Mouse (Mus musculus): ENCODE measurements around the gene Ly75.

Gene Ly75

DNA sequence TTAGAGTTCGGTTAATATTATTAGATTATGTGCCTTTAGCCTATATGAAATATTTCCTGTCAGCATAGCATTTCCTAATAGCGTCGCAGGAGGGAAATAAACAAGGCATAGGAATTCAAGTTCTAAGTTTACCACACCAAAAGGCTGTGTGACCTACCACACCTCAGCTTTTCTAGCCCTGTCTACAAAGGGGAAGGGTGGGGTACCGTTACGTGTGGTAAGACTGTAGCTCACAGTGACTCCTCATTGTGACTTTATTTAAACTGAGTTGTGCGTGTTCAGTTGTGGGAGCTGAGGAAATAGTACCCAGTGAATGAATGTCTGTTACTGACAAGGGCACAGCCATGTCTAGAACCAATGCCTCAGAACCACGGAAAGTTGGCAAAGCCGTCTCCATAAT, 8.0 kb downstream of the Ly75 start:
- DNase-seq (ENCODE audit: low read depth), result no peak

DNA sequence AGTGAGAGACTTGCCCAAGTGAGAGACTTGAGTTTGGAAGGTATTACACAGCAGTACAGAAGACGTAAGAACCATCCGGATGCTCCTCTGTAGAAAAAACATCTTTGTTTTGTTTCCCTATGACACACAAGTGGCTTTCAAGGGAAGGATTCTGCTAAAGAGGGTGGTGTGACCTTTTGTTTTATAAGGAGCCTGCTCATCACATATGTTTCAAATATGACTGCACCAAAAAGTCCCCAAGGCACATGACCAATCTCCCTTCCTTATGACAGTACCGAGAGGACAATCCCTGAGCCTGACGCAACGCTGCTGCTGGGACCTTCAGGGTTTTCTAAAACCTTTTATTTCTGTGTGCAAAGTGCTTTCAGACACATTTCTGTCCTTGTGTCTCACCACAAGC, 12.9 kb downstream of the Ly75 start:
- no peak for DNase-seq (ENCODE audit: low read depth)

GRCm38 (mm10) chr2:60369454-60369853, 13.6 kb downstream of the Ly75 start:
- peak; percentile 26 for DNase-seq (ENCODE audit: low read depth)

GRCm38 (mm10) chr2:60367871-60368270, 15.2 kb downstream of the Ly75 start:
- DNase-seq (ENCODE audit: low read depth), result no peak

- no peak for DNase-seq (ENCODE audit: low read depth)
Measured at GRCm38 (mm10) chr2:60367204-60367603, 15.9 kb downstream of the Ly75 start.

DNA sequence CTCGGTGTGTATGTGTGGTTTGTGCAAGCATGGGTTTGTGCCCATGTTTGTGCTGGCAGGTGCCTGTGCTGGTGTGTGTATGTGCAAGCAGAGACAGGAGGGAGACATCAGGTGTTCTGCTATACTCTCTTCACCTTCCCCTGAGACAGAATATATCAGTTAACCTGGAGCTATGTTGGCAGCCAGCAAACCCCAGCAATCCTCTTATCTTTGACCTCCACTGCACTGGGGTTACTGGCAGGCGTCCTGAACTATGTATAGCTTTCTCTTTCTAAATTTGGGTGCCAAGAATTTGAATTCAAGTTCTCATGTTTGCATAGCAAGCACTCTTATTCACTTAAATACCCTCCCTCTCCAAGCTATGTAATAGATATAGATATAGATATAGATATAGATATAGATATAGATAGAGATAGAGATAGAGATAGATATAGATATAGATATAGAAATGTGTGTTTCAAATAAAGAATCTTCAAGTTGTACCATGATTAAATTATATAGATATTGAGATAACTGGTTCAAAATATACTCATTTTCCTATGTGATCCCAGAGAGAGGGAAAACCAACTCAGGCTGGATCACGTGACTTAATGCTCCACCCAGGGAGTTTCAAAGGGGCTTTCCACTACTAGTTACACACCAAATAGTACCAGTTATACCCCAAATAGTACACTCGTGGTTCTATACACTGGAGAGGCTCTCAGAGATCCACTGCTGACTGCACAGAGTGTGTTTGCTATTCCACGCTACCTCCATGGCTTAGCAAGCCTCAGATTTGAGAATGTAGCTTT, 17.1 kb downstream of the Ly75 start:
- DNase-seq (ENCODE audit: low read depth), result no peak

DNA sequence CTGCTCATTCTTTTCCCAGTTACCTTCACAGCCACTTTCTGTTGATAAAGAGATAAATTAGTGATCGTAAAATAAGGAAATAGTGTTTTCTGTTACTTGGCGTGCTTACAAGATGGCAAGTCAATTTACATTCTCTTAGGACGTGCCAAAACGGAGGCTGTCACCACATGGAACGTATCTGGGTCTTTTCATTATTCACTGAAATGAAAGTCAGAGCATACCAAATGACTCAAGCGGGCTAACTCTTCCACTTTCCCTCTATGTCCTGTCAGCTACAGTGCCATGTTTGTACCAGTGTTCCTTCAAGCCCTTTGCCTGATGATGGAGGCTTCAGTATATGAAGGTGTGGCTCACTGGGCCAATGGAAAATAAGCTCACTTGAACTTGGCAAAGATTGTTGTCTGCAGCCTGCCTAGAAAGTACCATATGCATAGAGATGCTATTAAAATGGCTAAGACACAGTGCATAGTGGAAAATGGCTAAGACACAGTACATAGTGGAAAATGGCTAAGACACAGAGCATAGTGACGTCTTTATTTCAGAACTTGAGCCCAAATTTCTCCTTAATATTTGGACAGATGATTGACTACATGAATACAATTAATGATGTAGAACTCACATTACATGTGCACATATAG, 17.8 kb downstream of the Ly75 start:
- DNase-seq (ENCODE audit: low read depth), result no peak

GRCm38 (mm10) chr2:60362146-60362545, 21.0 kb downstream of the Ly75 start:
- DNase-seq (ENCODE audit: low read depth), result no peak

DNA sequence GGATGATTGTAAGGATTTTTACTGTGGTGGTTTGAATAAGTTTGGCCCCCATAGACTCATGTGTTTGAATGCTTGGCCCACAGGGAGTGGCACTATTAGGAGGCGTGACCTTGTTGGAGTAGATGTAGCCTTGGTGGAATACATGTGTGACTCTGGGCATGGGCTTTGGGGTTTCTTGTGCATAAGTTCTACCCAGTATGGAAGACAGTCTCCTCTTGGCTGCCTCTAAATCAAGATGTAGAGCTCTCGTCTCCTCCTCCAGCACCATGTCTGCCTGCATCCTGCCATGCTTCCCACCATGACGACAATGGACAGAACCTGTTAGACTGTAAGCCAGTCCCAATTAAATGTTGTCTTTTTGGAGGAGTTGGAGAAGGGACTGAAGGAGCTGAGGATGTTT, 23.3 kb downstream of the Ly75 start:
- no peak for DNase-seq (ENCODE audit: low read depth)

- DNase-seq (ENCODE audit: low read depth), result no peak
Measured at GRCm38 (mm10) chr2:60355388-60355683, 27.8 kb downstream of the Ly75 start.

- DNase-seq (ENCODE audit: low read depth), result no peak
Measured at GRCm38 (mm10) chr2:60354541-60355387, 28.3 kb downstream of the Ly75 start.

DNA sequence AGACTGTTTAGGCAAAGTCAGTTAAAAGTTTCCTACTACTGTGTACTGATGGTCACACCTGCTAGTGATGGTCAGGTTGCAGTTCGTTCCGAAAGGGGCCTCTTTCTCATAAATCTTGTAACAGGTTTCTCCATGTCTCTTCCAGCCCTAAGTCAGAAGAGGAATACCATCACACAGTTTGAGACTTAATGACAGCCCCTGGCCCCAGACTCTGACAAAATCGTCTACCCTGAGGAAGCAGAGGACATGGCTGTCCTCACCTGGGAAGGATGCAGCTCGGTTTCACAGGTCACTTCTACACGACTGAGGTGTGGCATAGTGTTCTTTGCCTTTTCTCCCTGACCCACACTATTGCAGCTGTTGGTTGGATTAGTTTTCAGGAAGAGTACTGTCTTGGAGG, 30.8 kb downstream of the Ly75 start:
- no peak for DNase-seq (ENCODE audit: low read depth)

- DNase-seq (ENCODE audit: low read depth), result no peak
Measured at GRCm38 (mm10) chr2:60351781-60352180, 31.3 kb downstream of the Ly75 start.

GRCm38 (mm10) chr2:60347875-60348274, 35.2 kb downstream of the Ly75 start:
- no peak for DNase-seq (ENCODE audit: low read depth)

DNA sequence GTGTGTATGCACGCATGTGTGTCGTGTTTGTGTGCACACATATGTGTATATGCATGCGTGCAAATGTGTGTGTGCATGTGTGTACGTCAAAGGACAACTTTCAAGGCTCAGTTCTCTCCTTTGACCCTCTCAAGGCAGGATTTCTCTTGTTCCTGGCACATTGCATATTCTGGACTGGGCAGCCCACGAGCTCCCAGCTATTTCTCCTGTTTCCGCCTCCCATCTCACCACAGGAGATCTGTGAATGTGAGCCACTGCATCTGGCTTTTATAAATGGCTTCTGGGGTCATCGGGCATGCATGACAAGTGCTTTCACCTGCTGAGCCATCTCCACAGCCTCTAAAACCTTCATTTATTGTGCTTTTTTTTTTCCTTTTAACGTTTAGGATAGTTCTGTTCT, 36.6 kb downstream of the Ly75 start:
- no peak for DNase-seq (ENCODE audit: low read depth)

DNA sequence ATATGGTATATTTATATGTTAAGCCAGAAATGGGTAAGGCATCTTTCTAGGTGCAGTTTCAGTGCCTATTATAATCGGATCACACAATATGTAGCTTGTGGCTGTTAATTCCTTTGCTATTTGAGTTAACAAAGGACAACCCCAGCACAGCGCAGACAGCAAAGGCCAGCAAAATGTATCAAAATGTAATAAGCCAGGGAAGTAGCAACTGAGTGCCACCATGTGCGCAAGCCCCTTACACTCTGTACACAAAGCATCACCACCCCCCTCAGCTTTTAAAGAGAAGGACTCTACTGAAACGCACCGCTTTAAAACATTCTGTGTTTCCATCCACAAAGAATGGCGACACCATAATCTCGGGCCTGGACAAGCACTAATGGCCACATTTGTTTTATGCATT, 37.4 kb downstream of the Ly75 start:
- DNase-seq (ENCODE audit: low read depth), result no peak

DNA sequence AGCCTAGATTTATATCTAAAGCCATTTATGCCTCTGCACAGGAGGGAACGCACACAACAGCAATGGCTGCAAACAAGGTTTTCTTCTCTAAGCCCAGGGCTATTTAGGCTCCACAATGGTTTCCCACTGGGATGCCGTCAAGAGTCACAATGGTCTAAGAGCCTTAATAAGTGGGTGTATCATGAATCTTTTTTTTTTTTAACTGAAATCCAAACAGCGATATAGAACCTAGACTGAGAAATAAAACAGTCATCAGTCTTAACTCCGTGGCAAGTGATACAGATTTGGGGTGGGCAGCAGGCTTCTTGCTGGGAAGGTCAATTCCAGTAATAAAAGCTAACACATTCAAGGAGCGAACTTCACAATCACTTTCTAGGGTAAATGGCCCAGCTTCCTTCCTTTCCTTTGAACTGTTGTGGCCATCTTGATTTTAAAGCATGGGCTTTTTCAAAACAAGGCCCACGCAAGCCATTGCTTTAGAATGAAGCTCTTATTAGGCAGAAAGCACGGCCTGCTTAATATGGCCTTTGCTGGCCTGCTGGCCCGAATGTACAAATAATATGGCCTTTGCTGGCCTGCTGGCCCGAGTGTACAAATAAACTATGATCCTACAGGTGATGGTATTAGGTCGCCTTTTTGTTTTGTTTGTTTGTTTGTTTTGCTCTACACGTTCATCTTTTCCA, 39.4 kb downstream of the Ly75 start:
- no peak for DNase-seq (ENCODE audit: low read depth)

DNA sequence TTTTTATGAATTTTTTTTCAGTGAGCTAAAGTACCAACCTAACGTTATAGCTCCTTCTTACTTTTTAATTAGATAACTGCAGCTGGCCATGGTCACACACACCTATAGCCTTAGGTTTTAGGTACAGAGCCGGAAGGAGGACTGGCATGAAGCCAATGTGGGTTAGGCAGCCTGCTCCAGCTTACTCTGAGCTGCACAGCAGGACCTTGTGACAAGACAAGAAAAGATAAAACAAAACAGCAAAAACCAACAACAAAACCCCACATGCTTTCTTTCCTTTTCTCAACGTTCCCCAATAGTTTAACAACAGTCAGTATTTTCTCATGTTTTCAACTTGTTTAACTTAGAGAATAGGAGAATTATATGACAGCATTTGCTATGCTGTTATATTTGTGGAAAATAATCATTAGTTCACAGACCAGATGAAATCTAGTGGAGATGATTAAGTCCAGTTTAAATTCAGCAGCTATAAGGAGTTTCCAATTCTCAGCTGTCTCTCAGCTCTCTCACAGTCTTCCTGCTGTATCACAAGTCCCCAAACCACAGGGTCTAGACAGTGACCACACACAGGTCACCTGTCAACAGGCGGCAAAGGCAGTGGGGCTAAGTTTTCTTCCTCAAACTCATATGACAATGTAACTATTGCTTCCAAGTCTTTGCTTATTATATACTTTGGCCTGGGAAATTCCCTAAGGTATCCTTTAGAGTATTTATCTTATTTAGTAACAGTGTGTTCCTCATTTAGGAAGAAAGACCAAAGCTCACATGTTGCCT, 40.8 kb downstream of the Ly75 start:
- DNase-seq (ENCODE audit: low read depth), result no peak

GRCm38 (mm10) chr2:60337937-60338336, 45.2 kb downstream of the Ly75 start:
- no peak for DNase-seq (ENCODE audit: low read depth)

GRCm38 (mm10) chr2:60328641-60329040, 54.5 kb downstream of the Ly75 start:
- peak; percentile 21 for DNase-seq (ENCODE audit: low read depth)

DNA sequence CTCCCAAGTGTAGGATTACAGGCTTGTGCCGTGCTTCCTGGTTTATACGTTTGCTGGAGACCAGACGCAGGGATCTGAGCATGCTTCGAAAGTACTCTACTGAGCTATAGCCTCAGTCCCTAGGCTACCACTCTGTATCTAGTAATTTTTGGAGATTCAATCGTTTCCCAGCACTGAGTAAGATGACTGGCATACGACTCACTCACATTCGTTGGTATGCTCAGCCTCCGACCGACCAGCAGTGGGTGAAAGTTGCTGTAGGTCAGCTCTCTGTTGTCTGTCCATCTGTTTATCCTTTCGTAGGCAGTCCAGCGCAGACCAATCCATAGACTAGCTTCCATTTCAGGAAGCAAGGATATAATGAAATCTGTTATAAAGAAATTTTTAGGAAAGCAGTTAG, 55.5 kb downstream of the Ly75 start:
- no peak for DNase-seq (ENCODE audit: low read depth)

DNA sequence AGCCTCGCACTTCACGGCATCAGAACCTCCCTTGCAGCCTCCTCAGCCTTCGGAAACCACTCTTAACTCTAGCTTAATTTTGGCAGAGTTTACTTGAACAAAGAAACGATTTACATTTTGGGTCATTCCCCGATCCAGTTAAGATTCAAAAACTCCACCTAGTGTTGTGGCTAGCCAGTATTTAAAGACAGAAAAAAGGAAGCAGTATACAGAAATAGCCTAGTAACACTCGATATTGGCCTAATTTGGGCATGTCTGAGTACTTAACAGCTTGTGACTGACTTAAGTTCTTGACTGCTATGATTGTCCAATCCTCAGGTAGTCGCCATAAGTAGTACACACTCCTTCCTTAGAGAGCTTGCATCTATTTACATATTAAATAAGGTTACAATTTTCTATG, 56.2 kb downstream of the Ly75 start:
- DNase-seq (ENCODE audit: low read depth), result no peak
